Mouse (Mus musculus) MEL (cell line): Measurements from ENCODE around the gene Cdkn1b. TPM values are rescaled to one million over a fixed set of nuclear protein-coding genes. Genes with fewer than 3 reads are reported as not detected.

Experiments used
- DNase-seq: peaks from one replicate; pipeline ENCODE4 v3.0.0; 2011; ENCODE audit warnings: low read depth, low spot score
- H3K27ac ChIP-seq: 2 replicates; pipeline ENCODE4 v1.5.1; 2012; ENCODE audit warnings: low read depth, mild to moderate bottlenecking, control low read depth, low read length, moderate library complexity; ENCODE audit not compliant: control insufficient read depth
- H3K27me3 ChIP-seq, 2 experiments: fragments of 150-350 bp in 1 of 2; sonication (generic) in 1 of 2; 2 replicates each; pipeline ENCODE4 v1.6.1; 2012; ENCODE audit warnings: low read length in 2 of 2, mild to moderate bottlenecking in 2 of 2, improper control_type of control experiment in 1 of 2, moderate library complexity in 1 of 2; ENCODE audit not compliant: insufficient read depth in 2 of 2, control insufficient read depth in 1 of 2
- H3K36me3 ChIP-seq, 2 experiments: 2 replicates each; pipeline ENCODE4 v1.6.1; 2012 to 2014; ENCODE audit warnings: low read length in 2 of 2, improper control_type of control experiment in 1 of 2, inconsistent platforms in 1 of 2, mild to moderate bottlenecking in 1 of 2; ENCODE audit not compliant: insufficient read depth in 2 of 2, control insufficient read depth in 1 of 2
- H3K4me1 ChIP-seq, 2 experiments: fragments of 150-350 bp in 1 of 2; sonication (generic) in 1 of 2; 2 replicates each; pipeline ENCODE4 v1.6.1; 2012; ENCODE audit warnings: low read length in 2 of 2, improper control_type of control experiment in 1 of 2, mild to moderate bottlenecking in 1 of 2; ENCODE audit not compliant: insufficient read depth in 2 of 2, control insufficient read depth in 1 of 2
- H3K4me3 ChIP-seq, 2 experiments: fragments of 150-350 bp in 1 of 2; sonication (generic) in 1 of 2; 2 replicates each; pipeline ENCODE4 v1.5.1; 2012; ENCODE audit warnings: low read depth in 2 of 2, low read length in 2 of 2, mild to moderate bottlenecking in 2 of 2, moderate library complexity in 2 of 2, control low read depth in 1 of 2, improper control_type of control experiment in 1 of 2; ENCODE audit not compliant: control insufficient read depth in 1 of 2, insufficient read depth in 1 of 2
- H3K79me2 ChIP-seq: 2 replicates; pipeline ENCODE4 v1.6.1; 2012; ENCODE audit warnings: mild to moderate bottlenecking, low read length, moderate library complexity; ENCODE audit not compliant: control insufficient read depth, poor library complexity, insufficient read depth
- H3K9ac ChIP-seq: 2 replicates; pipeline ENCODE4 v1.6.1; 2012; ENCODE audit warnings: low read depth, mild to moderate bottlenecking, control low read depth, low read length, moderate library complexity; ENCODE audit not compliant: control insufficient read depth, poor library complexity, severe bottlenecking
- H3K9me3 ChIP-seq: fragments of 150-350 bp; sonication (generic); replicated peaks from 2 replicates; pipeline ENCODE4 v1.6.1; 2012; ENCODE audit warnings: mild to moderate bottlenecking, low read length, improper control_type of control experiment, moderate library complexity; ENCODE audit not compliant: insufficient read depth
- CHD1 ChIP-seq: IDR thresholded peaks from 2 replicates; pipeline ENCODE4 v1.6.1; 2012; ENCODE audit warnings: low read depth, mild to moderate bottlenecking, inconsistent platforms, low read length, improper control_type of control experiment
- CHD2 ChIP-seq: IDR thresholded peaks from 2 replicates; pipeline ENCODE4 v1.6.1; 2011; ENCODE audit warnings: low read length, improper control_type of control experiment
- E2F4 ChIP-seq: IDR thresholded peaks from 2 replicates; pipeline ENCODE4 v1.6.1; 2011; ENCODE audit warnings: low read depth, low read length, improper control_type of control experiment, borderline replicate concordance
- ELF1 ChIP-seq: IDR thresholded peaks from 2 replicates; pipeline ENCODE4 v1.6.1; 2014; ENCODE audit warnings: low read depth, mild to moderate bottlenecking, inconsistent platforms, low read length, improper control_type of control experiment, moderate library complexity
- ETS1 ChIP-seq: IDR thresholded peaks from 2 replicates; pipeline ENCODE4 v1.6.1; 2012; ENCODE audit warnings: low read depth, mild to moderate bottlenecking, inconsistent platforms, low read length, improper control_type of control experiment, moderate library complexity
- GABPA ChIP-seq: IDR thresholded peaks from 2 replicates; pipeline ENCODE4 v1.6.1; 2012; ENCODE audit warnings: low read depth, mild to moderate bottlenecking, inconsistent platforms, low read length, improper control_type of control experiment, moderate library complexity
- GATA1 ChIP-seq: IDR thresholded peaks from 2 replicates; pipeline ENCODE4 v1.6.1; 2011; ENCODE audit warnings: low read depth, low read length, improper control_type of control experiment
- HCFC1 ChIP-seq: IDR thresholded peaks from 2 replicates; pipeline ENCODE4 v1.6.1; 2012; ENCODE audit warnings: low read depth, mild to moderate bottlenecking, inconsistent platforms, low read length, improper control_type of control experiment, moderate library complexity
- KAT2A ChIP-seq: conservative IDR thresholded peaks from 2 replicates; pipeline ENCODE4 v1.6.1; 2012; ENCODE audit warnings: low read depth, low read length, improper control_type of control experiment, inconsistent platforms
- MAX ChIP-seq: IDR thresholded peaks from 2 replicates; pipeline ENCODE4 v1.6.1; 2011; ENCODE audit warnings: low read length, improper control_type of control experiment
- MAZ ChIP-seq: IDR thresholded peaks from 2 replicates; pipeline ENCODE4 v1.6.1; 2012; ENCODE audit warnings: low read depth, mild to moderate bottlenecking, inconsistent platforms, low read length, improper control_type of control experiment
- MEF2A ChIP-seq: IDR thresholded peaks from 2 replicates; pipeline ENCODE4 v1.6.1; 2014; ENCODE audit warnings: low read depth, mild to moderate bottlenecking, inconsistent platforms, low read length, improper control_type of control experiment; ENCODE audit not compliant: poor library complexity, insufficient replicate concordance, severe bottlenecking; ENCODE audit errors: extremely low read depth
- MXI1 ChIP-seq: IDR thresholded peaks from 2 replicates; pipeline ENCODE4 v1.6.1; 2011; ENCODE audit warnings: mild to moderate bottlenecking, low read depth, low read length, improper control_type of control experiment
- MYC ChIP-seq: IDR thresholded peaks from 2 replicates; pipeline ENCODE4 v1.6.1; 2011; ENCODE audit warnings: low read depth, mild to moderate bottlenecking, low read length, improper control_type of control experiment, moderate library complexity
- NELFE ChIP-seq: IDR thresholded peaks from 2 replicates; pipeline ENCODE4 v1.6.1; 2011; ENCODE audit warnings: low read depth, low read length, improper control_type of control experiment
- NRF1 ChIP-seq: IDR thresholded peaks from 2 replicates; pipeline ENCODE4 v1.6.1; 2014; ENCODE audit warnings: low read depth, mild to moderate bottlenecking, inconsistent platforms, low read length, improper control_type of control experiment, moderate library complexity; ENCODE audit not compliant: poor library complexity, insufficient read depth, severe bottlenecking
- TBP ChIP-seq: IDR thresholded peaks from 2 replicates; pipeline ENCODE4 v1.8.0; 2011; ENCODE audit warnings: low read depth, low read length, improper control_type of control experiment
- TCF12 ChIP-seq: IDR thresholded peaks from 2 replicates; pipeline ENCODE4 v1.6.1; 2014; ENCODE audit warnings: low read depth, mild to moderate bottlenecking, inconsistent platforms, low read length, improper control_type of control experiment, moderate library complexity
- UBTF ChIP-seq: IDR thresholded peaks from 2 replicates; pipeline ENCODE4 v1.6.1; 2012; ENCODE audit warnings: low read depth, mild to moderate bottlenecking, inconsistent platforms, low read length, improper control_type of control experiment, moderate library complexity, borderline replicate concordance; ENCODE audit not compliant: insufficient read depth
- USF2 ChIP-seq, 2 experiments: IDR thresholded peaks; 2 replicates each; pipeline ENCODE4 v1.6.1; 2011 to 2012; ENCODE audit warnings: improper control_type of control experiment in 2 of 2, low read length in 2 of 2, borderline replicate concordance in 1 of 2, inconsistent platforms in 1 of 2, low read depth in 1 of 2, mild to moderate bottlenecking in 1 of 2; ENCODE audit not compliant: insufficient read depth in 1 of 2
- ZC3H11A ChIP-seq: IDR thresholded peaks from 2 replicates; pipeline ENCODE4 v1.6.1; 2012; ENCODE audit warnings: low read depth, mild to moderate bottlenecking, inconsistent platforms, low read length, improper control_type of control experiment
- polyA plus RNA-seq, 2 experiments: library from polyadenylated mRNA; stranded (reverse) in 1 of 2; unstranded in 1 of 2; fragments of >175 nt in 1 of 2; fragments of >200 nt in 1 of 2; gene quantifications; 2 replicates each; pipeline versions ENCODE4 v1.2.1 to v1.2.4; 2012; ENCODE audit warnings: low replicate concordance in 2 of 2, low read depth in 1 of 2; ENCODE audit not compliant: insufficient read length in 2 of 2, insufficient read depth in 1 of 2, missing spikeins in 1 of 2
- total RNA-seq: library from RNA; depleted of rRNA; stranded (reverse); fragments of 300-350 nt; gene quantifications from 2 replicates; pipeline ENCODE4 v1.2.3, GENCODE M21; 2012

Gene Cdkn1b
- total and polyA plus RNA-seq, 3 experiments, result 7.7 to 21.2 TPM; not detected in 1

DNA sequence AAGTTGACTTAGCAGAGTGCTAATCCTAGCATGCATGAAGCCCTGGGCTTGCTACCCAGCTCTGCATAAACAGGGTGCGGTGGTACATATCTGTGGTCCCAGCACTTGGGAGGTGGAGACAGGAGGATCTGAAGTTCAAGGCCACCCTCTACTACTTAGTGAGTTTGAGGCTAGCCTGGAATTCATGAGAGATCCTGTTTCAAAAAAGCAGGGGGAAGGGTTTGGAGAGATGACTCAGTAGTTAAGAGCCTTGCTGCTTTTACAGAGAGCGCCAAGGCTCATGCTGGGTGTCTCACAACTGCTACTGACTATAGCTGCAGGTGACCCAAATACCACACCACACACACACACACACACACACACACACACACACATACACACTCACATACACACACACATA is 49.3 kb downstream of the Cdkn1b start:
- DNase-seq, result no peak
- no peaks in the 10 kb centered on the region for H3K27me3 ChIP-seq
- H3K27ac ChIP-seq, result no peak overlapping the region
- H3K9me3 ChIP-seq, result no peaks in the 10 kb centered on the region
- peaks cover 0 to 2% of the 10 kb centered on the region in 2 experiments; a peak in 1 of 4 replicates for H3K36me3 ChIP-seq
- no peak for TF ChIP-seq TCF12
- TF ChIP-seq MAZ, result no peak
- TF ChIP-seq KAT2A, result no peak
- TF ChIP-seq MAX, result no peak
- TF ChIP-seq MYC, result no peak
- no peak for TF ChIP-seq GABPA
- TF ChIP-seq MEF2A, result no peak
- TF ChIP-seq E2F4, result no peak
- no peak for TF ChIP-seq NELFE
- TF ChIP-seq NRF1, result no peak
- TF ChIP-seq ZC3H11A, result no peak
- no peak for TF ChIP-seq HCFC1
- TF ChIP-seq CHD1, result no peak
- TF ChIP-seq ELF1, result no peak
- no peak for TF ChIP-seq USF2 (IDR thresholded peaks at IDR 0.05; ENCODE audit: borderline replicate concordance in 1 of 2, insufficient read depth in 1 of 2, low read depth in 1 of 2, low read length in 2 of 2)
- TF ChIP-seq GATA1, result no peak
- TF ChIP-seq TBP, result no peak
- no peak for TF ChIP-seq UBTF
- TF ChIP-seq ETS1, result no peak
- H3K9ac ChIP-seq, result no peak overlapping the region
- no peak overlapping the region for H3K4me3 ChIP-seq
- no peaks in the 10 kb centered on the region; a peak in 2 of 4 replicates for H3K4me1 ChIP-seq
- H3K79me2 ChIP-seq, result no peaks in the 10 kb centered on the region

DNA sequence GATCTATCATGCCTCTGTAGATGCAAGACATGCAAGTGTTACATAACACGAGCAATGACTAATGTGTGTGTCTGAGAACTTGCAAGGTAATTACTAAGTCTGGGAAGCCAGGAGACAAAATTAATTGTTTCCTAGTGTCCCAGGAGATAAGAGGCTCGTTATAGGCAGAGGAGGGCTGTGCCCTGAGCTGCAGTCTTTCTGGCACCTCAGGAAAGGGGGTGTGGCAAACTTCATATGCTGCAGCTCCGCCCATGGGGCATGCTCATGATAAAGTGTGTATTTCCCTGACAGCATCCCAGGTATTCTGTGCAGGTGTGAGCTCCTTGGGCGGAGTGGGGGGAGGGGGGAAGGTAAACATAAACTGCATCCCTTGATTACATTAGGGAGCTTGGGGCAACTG is 51.9 kb downstream of the Cdkn1b start:
- Histone ChIP-seq H3K4me1 (no peaks in the 10 kb centered on the region; a peak in 2 of 4 replicates), H3K27me3 (no peaks in the 10 kb centered on the region), H3K9ac (no peak overlapping the region), H3K9me3 (no peaks in the 10 kb centered on the region), H3K27ac (no peak overlapping the region), H3K4me3 (no peak overlapping the region)
- peak; percentile 43 for DNase-seq
- TF ChIP-seq MXI1 (no peak), USF2 (IDR thresholded peaks at IDR 0.05; ENCODE audit: borderline replicate concordance in 1 of 2, insufficient read depth in 1 of 2, low read depth in 1 of 2, low read length in 2 of 2) (no peak), GATA1 (0 out of 2 replicates have a peak, but pooled peaks have one; percentile 11), CHD2 (no peak), UBTF (no peak), ETS1 (no peak)
- TF ChIP-seq, all 39 proteins: peak for 1
- H3K36me3 ChIP-seq, result peaks cover 0 to 2% of the 10 kb centered on the region in 2 experiments; a peak in 1 of 4 replicates
- no peaks in the 10 kb centered on the region for H3K79me2 ChIP-seq
